Mouse (Mus musculus): ENCODE results near the gene Pxdc1. TPM values are rescaled to one million over a fixed set of nuclear protein-coding genes. Genes with fewer than 3 reads are reported as not detected.

Pxdc1 gene
- polyA plus RNA-seq, 1 experiment, result 10.6 TPM

DNA sequence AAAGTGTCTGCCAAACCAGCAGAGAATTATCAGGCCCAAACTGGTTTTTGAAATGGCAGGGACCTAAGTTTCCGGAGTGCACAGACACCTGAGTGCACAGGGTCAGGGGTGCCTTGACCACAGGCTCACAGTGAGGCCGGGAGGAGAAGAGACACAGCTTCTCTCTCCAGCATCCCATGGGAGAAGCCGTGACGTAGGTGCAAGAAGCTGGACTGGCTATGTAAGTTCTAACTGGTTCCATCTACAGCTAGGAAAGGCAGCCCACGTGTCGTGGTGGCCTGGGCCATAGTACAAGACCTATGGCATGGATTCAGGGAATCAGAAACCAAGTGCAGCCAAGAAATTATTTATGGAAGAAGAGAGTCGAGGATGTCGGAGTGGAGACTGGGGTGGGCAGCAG, 6.1 kb downstream of the Pxdc1 start:
- TF ChIP-seq EP300 (IDR thresholded peaks at IDR 0.05; ENCODE audit: insufficient read depth, low read depth, low read length), result no peak
- H3K27me3 ChIP-seq (ENCODE audit: control insufficient read depth, insufficient read depth, low read length, poor library complexity, severe bottlenecking), result peaks cover 7% of the 10 kb centered on the region; the same call in 1 of the 2 replicates
- H3K36me3 ChIP-seq (ENCODE audit: control insufficient read depth, insufficient read depth, low read length, poor library complexity, severe bottlenecking), result no peaks in the 10 kb centered on the region

DNA sequence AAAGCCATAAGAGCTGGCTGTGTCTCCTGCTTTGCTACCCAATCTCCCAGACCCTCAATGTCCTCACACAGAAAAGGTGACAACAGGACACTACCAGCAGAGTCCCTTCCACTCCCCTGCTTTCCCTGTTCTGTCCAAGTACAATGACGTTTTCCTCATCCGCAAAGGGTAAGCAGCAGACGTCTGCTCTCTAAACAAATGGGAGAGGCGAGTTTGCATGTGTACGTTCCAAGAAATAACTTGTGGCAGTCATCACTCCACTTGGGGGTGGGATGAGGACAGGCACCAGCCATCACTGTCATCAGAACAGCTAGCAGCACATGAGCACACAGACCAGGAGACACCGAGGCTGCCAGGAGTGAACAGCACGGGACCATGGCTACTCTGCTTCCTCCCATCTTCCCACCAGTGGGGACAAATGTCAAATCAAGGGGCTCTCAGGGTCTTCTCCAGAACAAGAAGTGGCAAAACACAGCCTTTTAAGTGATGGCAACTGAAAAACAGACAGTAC, 7.0 kb downstream of the Pxdc1 start:
- H3K4me3 ChIP-seq (ENCODE audit: low read depth, low read length), result no peak overlapping the region
- H3K36me3 ChIP-seq (ENCODE audit: control insufficient read depth, insufficient read depth, low read length, poor library complexity, severe bottlenecking), result no peaks in the 10 kb centered on the region
- no peak overlapping the region for H3K9ac ChIP-seq (ENCODE audit: low read depth, poor library complexity, severe bottlenecking)
- peaks cover 2% of the 10 kb centered on the region for H3K4me1 ChIP-seq (ENCODE audit: control insufficient read depth, insufficient read depth, low read length)
- no peak overlapping the region for H3K27ac ChIP-seq (ENCODE audit: insufficient read depth, low read length)
- no peaks in the 10 kb centered on the region for H3K27me3 ChIP-seq (ENCODE audit: control insufficient read depth, insufficient read depth, low read length, poor library complexity, severe bottlenecking)
- no peaks in the 10 kb centered on the region for H3K9me3 ChIP-seq (replicated peaks; ENCODE audit: control insufficient read depth, insufficient read depth, low read length, poor library complexity, severe bottlenecking)
- no peak for TF ChIP-seq POLR2A (IDR thresholded peaks at IDR 0.05; ENCODE audit: insufficient read depth, low read length)
- no peak for TF ChIP-seq CTCF (IDR thresholded peaks at IDR 0.05; ENCODE audit: low read depth, low read length)
- no peak for TF ChIP-seq EP300 (IDR thresholded peaks at IDR 0.05; ENCODE audit: insufficient read depth, low read depth, low read length)

More for the DNA sequence above, 6.1 kb downstream of the Pxdc1 start:
- Histone ChIP-seq H3K4me1 (ENCODE audit: control insufficient read depth, insufficient read depth, low read length) (peaks cover 2% of the 10 kb centered on the region), H3K4me3 (ENCODE audit: low read depth, low read length) (no peak overlapping the region), H3K9ac (ENCODE audit: low read depth, poor library complexity, severe bottlenecking) (no peak overlapping the region), H3K9me3 (replicated peaks; ENCODE audit: control insufficient read depth, insufficient read depth, low read length, poor library complexity, severe bottlenecking) (no peaks in the 10 kb centered on the region), H3K27ac (ENCODE audit: insufficient read depth, low read length) (no peak overlapping the region)

DNA sequence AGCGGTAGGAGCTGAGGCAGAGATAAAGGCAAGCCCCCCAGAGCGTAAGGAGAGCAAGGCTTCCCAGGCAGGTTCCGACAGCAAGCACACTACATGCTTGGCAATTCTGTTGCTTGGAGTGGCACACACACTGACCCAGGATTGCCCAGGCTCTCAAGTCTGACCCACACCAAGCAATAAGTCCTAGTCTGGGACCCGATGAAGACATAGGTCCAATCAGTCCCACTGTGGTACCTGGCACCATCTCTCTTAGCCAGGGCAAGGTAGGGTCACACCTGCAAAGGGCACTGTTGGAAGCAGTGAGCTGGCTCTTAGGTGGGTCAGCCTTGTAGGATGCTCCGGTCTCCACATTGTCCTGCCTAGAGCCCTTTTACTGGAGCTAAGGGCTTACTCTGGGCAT, 7.8 kb downstream of the Pxdc1 start:
- H3K27me3 ChIP-seq (ENCODE audit: control insufficient read depth, insufficient read depth, low read length, poor library complexity, severe bottlenecking), result no peaks in the 10 kb centered on the region
- no peaks in the 10 kb centered on the region for H3K36me3 ChIP-seq (ENCODE audit: control insufficient read depth, insufficient read depth, low read length, poor library complexity, severe bottlenecking)
- H3K4me1 ChIP-seq (ENCODE audit: control insufficient read depth, insufficient read depth, low read length), result peaks cover 2% of the 10 kb centered on the region
- no peak overlapping the region for H3K27ac ChIP-seq (ENCODE audit: insufficient read depth, low read length)
- no peak for TF ChIP-seq POLR2A (IDR thresholded peaks at IDR 0.05; ENCODE audit: insufficient read depth, low read length)
- no peak for TF ChIP-seq CTCF (IDR thresholded peaks at IDR 0.05; ENCODE audit: low read depth, low read length)
- no peak for TF ChIP-seq EP300 (IDR thresholded peaks at IDR 0.05; ENCODE audit: insufficient read depth, low read depth, low read length)
- no peaks in the 10 kb centered on the region for H3K9me3 ChIP-seq (replicated peaks; ENCODE audit: control insufficient read depth, insufficient read depth, low read length, poor library complexity, severe bottlenecking)
- no peak overlapping the region for H3K4me3 ChIP-seq (ENCODE audit: low read depth, low read length)
- no peak overlapping the region for H3K9ac ChIP-seq (ENCODE audit: low read depth, poor library complexity, severe bottlenecking)

DNA sequence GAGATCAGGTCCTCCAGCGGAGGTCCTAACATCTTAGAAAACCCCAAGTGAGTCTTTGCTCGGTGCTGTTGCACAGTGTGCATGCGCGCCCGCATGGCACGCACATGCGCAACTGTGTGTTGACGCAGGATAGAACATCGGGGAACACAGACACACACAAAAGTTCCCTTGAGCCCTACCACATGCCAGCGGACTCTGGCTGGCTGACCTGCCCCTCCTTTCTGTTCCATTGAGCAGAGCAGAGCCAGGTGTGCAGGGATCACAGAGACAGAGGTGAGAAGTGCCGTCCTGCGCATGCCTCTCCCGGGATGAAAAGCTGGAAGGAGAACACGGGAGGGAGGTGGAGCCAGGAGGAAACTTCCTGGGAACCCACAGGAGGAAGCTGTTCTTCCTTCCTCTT, 8.9 kb downstream of the Pxdc1 start:
- Histone ChIP-seq H3K4me1 (ENCODE audit: control insufficient read depth, insufficient read depth, low read length) (peaks cover 2% of the 10 kb centered on the region), H3K9me3 (replicated peaks; ENCODE audit: control insufficient read depth, insufficient read depth, low read length, poor library complexity, severe bottlenecking) (no peaks in the 10 kb centered on the region), H3K4me3 (ENCODE audit: low read depth, low read length) (peak overlapping the region; percentile 17; the same call in 1 of the 2 replicates), H3K27me3 (ENCODE audit: control insufficient read depth, insufficient read depth, low read length, poor library complexity, severe bottlenecking) (no peaks in the 10 kb centered on the region), H3K36me3 (ENCODE audit: control insufficient read depth, insufficient read depth, low read length, poor library complexity, severe bottlenecking) (no peaks in the 10 kb centered on the region), H3K27ac (ENCODE audit: insufficient read depth, low read length) (no peak overlapping the region), H3K9ac (ENCODE audit: low read depth, poor library complexity, severe bottlenecking) (no peak overlapping the region)
- TF ChIP-seq EP300 (IDR thresholded peaks at IDR 0.05; ENCODE audit: insufficient read depth, low read depth, low read length) (no peak), POLR2A (IDR thresholded peaks at IDR 0.05; ENCODE audit: insufficient read depth, low read length) (no peak), CTCF (IDR thresholded peaks at IDR 0.05; ENCODE audit: low read depth, low read length) (no peak)

DNA sequence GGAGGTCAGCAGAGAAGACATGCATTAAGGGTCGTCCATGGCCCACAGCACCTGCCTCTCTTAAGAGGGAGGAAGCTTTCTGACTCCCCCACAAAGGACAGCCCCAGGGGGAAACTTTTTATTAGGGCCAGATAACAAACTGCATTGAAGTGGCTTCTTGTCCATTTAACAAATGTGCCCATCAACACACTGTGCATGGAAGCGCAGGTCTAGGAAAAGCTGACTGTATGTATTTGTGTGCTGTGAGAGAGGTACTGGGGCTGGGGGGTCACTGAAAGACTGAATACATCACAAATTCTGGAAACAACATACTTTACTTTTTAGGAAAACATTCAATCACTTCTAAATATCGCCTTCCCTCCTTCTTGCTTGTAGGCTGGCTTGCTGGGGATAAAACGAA, 9.4 kb downstream of the Pxdc1 start:
- Histone ChIP-seq H3K27me3 (ENCODE audit: control insufficient read depth, insufficient read depth, low read length, poor library complexity, severe bottlenecking) (no peaks in the 10 kb centered on the region), H3K9me3 (replicated peaks; ENCODE audit: control insufficient read depth, insufficient read depth, low read length, poor library complexity, severe bottlenecking) (no peaks in the 10 kb centered on the region), H3K36me3 (ENCODE audit: control insufficient read depth, insufficient read depth, low read length, poor library complexity, severe bottlenecking) (no peaks in the 10 kb centered on the region), H3K9ac (ENCODE audit: low read depth, poor library complexity, severe bottlenecking) (no peak overlapping the region), H3K4me3 (ENCODE audit: low read depth, low read length) (no peak overlapping the region), H3K27ac (ENCODE audit: insufficient read depth, low read length) (no peak overlapping the region), H3K4me1 (ENCODE audit: control insufficient read depth, insufficient read depth, low read length) (peaks cover 2% of the 10 kb centered on the region)
- TF ChIP-seq EP300 (IDR thresholded peaks at IDR 0.05; ENCODE audit: insufficient read depth, low read depth, low read length) (no peak), CTCF (IDR thresholded peaks at IDR 0.05; ENCODE audit: low read depth, low read length) (no peak), POLR2A (IDR thresholded peaks at IDR 0.05; ENCODE audit: insufficient read depth, low read length) (no peak)

DNA sequence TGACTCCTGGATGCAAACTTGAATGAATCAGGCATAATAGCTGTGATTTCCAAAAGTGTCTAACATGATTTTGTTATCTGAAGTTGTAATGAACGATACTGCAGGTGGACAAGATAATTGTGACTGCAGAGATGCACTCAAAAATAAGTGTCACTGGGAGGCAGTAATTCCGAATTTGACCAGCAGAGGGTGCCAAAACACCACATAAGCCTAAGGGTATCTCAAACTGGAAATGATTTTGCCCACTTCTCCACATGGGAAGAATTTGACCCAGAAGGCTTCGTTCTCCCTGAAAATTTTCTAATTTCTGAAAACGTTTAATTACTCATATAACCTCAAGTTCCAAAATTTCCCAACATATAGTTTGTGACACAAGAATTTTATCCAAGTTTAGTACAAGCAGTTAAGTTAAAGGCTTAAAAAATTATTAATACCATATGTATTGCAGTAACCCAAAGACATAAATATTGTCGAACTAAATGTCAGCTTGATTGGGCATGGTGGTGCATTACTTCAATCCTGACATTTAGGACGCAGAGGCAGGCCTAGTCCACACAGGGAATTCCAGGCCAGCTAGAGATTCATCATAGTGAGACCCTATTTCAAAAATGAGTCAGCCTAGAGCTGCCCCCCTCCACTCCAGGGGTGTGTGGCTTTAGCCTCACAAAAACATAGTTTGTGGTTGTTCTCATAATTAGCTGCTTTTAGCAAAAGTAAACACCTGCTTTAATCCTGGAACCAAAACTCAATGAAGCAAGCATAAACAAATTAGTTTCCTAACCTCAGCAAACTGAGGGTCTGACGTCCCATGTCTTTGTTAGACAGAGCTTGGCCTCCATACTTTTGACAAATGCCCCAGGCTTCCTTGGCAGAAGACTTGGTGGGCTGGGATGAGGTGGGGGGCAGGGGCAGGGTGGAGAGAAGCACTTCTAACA, 10.1 kb downstream of the Pxdc1 start:
- Histone ChIP-seq H3K27ac (ENCODE audit: insufficient read depth, low read length) (no peak overlapping the region), H3K4me1 (ENCODE audit: control insufficient read depth, insufficient read depth, low read length) (peaks cover 2% of the 10 kb centered on the region), H3K9me3 (replicated peaks; ENCODE audit: control insufficient read depth, insufficient read depth, low read length, poor library complexity, severe bottlenecking) (no peaks in the 10 kb centered on the region), H3K36me3 (ENCODE audit: control insufficient read depth, insufficient read depth, low read length, poor library complexity, severe bottlenecking) (no peaks in the 10 kb centered on the region), H3K9ac (ENCODE audit: low read depth, poor library complexity, severe bottlenecking) (no peak overlapping the region), H3K27me3 (ENCODE audit: control insufficient read depth, insufficient read depth, low read length, poor library complexity, severe bottlenecking) (no peaks in the 10 kb centered on the region), H3K4me3 (ENCODE audit: low read depth, low read length) (no peak overlapping the region)
- TF ChIP-seq CTCF (IDR thresholded peaks at IDR 0.05; ENCODE audit: low read depth, low read length) (peak; percentile 30), POLR2A (IDR thresholded peaks at IDR 0.05; ENCODE audit: insufficient read depth, low read length) (no peak)
